Mouse (Mus musculus) embryonic fibroblast, embryonic 13.5 days (primary cell): ENCODE data around the gene Zfp568.

Experiments used
- CTCF ChIP-seq: IDR thresholded peaks from 2 replicates; pipeline ENCODE4 v1.5.1; 2011; ENCODE audit warnings: mild to moderate bottlenecking, control low read depth, low read length, moderate library complexity, borderline replicate concordance; ENCODE audit not compliant: insufficient read depth
- POLR2A ChIP-seq: IDR thresholded peaks from 2 replicates; pipeline ENCODE4 v1.6.1; 2011; ENCODE audit warnings: low read depth, mild to moderate bottlenecking, control low read depth, low read length, moderate library complexity

- no peak for TF ChIP-seq CTCF
- peak; percentile 66 for TF ChIP-seq POLR2A
Measured at GRCm38 (mm10) chr7:29953513-29954401, 30.0 kb upstream of the Zfp568 start, which contains the start of gene Zfp74.
